Mouse (Mus musculus) CD4-positive, CD25-positive, alpha-beta regulatory T cell, adult 4 months (primary cell): ENCODE results near the gene Gm7358. TPM values are rescaled to one million over a fixed set of nuclear protein-coding genes. Genes with fewer than 3 reads are reported as not detected.
"Not testable (repeated sequence)": the region's sequence is repeated elsewhere in the genome, so short reads cannot be mapped to it uniquely, and the experiment has no call there.

Source experiments
- ATAC-seq: one replicate; pipeline ENCODE4 v1.8.0; 2017
- polyA plus RNA-seq, 2 experiments: library from polyadenylated mRNA; unstranded; fragments of 100-300 nt; shearing (Covaris generic); gene quantifications; one replicate each; pipeline ENCODE4 v1.2.1; 2017

Gene Gm7358
- not detected for polyA plus RNA-seq

DNA sequence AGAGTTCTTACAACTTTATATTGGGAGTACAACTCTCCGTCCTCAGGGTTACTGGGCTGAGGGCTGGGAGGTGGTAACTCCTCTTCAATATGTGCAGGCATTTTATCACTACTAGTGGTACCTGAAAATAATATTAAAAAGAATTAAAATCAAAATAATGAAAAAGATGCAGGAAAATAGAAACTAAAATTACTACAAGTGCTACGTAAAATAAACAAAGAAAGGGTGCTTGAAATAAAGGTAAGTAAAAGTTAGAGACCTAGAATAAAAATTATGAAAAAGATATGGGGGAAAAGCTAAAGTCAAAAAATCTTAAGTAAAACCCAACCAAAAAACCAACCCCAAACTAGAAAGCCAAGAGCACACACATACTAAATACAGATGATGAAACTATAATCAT is at the start of gene Gm7358:
Gm7358 (minus strand) TSS at position 101 of the 400 bp plus-strand sequence.
- not testable (repeated sequence) for ATAC-seq

DNA sequence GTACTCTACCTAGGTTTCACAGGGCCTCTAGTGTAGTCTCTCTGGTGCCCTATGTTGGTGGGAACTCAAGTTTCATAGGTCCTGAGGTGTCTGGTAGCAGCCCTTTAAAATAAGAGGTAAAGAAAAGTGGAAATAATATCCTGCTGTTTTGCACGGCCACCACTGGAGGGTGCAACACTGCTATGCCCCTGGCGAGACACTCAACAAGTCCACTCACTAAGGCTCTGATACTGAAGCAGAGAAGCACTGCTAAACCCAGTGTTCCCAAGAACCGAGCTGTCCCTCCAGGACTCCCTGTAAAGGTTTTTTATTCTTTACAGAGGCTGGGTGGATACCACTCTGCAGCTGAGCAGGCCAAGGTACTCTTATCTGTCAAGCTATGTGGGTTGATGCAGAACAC is 43.7 kb upstream of the Gm7358 start:
- ATAC-seq = not testable (repeated sequence)

DNA sequence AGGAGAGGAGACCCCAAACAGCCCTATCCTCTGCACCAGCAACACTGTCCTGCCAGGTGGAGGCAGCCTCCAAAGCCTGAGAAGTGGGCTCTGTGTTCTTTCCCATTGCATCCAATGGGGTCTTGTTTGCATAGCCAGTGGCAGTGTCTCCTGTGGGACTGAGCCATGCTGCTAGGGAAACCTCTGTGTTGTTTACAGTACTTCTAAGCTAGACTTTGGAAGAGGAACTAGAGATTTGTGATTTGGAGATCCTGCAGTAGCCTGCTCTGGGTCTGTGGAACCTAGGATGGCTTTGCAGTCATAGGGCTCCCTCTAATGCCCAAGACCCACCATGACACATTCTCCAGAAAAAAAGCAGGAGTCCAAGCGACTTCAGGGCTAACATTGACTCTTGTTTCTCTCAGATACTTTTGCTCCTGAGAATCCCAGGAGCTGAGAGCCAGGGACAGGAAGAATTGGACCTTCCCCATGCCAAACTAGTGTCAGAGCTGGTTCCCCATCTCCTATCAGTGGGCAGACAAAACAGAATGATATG is 42.2 kb upstream of the Gm7358 start:
- ATAC-seq = not testable (repeated sequence)

DNA sequence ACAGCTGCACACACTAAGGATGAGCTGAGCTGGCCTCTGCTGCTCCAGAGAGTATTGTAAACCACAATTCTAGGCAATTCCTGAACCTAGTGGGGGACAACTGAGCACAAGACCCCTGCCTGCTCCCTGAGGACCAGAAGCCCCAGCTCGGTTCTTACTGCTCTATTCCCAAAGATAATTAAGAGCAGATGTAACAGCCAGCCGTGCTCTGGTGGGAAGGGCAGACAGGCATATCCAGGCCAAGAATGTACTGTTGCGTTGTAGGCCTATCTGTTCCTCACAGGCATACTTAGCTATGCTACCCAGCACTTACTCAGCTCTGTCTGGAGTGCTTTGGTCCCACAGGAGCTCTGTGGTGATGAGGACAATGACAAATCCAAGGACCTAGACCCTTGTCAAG is 40.6 kb upstream of the Gm7358 start:
- not testable (repeated sequence) for ATAC-seq

DNA sequence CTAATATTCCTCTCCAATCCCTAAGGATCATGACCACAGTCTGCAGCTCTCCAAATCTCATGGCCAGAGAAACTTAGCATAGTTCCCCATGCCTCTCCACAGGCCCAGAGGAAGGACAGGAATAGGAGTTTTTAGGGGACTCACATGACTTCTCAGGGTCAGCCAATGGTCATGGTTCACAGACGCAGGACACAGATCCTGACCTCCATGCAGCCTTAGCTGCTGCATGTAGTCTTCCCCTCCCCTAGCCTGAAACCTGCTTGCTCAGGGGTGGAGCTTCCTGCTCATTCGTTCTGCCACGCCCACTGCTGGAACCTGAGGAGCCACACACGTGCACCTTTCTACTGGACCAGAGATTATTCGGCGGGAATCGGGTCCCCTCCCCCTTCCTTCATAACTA is 34.8 kb upstream of the Gm7358 start:
- ATAC-seq = not testable (repeated sequence)

DNA sequence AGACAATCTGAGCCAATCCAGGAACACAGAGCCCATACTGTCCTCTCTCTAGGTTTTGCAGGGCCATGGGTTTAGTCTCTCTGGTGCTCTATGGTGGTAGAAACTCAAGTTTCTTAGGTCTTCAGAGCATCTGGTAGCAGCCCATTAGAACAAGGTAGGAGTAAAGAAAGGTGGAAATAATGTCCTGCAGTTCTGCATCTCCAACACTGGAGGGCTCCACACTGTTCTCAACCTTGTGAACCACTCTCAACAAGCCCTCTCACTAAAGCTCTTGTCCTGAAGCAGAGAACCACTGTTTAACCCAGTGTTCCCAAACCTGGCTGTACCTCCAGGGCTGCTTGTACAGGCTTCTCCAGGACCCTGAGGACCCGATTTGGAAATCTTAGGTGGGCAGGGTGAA is 27.3 kb upstream of the Gm7358 start:
- not testable (repeated sequence) for ATAC-seq

DNA sequence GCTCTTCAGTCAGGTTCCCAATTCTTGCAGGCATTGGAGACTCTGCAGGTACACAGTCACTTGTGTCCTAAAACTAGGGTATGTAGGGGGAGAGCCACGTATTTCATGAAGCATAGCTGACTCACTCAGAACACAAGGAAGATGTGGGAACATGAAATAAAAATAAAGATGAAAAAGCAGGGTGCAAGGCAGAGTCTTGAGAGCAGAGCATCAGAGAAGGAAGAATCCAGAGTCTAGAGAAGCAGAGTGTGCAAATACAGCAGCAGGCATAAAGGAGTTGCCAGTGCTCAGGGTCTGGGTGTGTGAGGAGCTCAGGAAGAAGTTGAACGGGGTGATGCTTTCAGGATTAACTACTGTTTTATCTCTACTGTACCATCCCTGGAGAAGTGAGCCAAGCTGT is 17.5 kb downstream of the Gm7358 start:
- ATAC-seq = not testable (repeated sequence)

DNA sequence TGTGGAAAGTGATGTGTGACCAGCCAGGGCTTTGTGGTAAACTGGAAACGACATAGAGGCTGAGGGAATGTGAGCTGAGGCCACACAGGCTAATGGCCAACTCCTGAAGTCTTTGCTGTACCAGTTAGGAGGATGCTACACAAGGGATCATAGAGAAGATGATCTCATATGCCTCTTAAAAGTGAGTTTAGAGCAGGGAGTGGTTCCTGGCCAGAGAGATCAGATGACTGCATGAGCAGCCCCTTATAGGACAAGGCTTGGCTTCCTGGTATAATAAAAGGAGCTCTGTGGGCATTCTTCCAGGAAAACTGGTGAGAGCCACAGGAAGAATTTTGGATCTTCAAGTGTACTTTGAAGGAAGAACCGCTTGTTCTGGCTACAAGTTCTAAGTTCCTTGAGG is 22.3 kb downstream of the Gm7358 start:
- ATAC-seq = not testable (repeated sequence)

DNA sequence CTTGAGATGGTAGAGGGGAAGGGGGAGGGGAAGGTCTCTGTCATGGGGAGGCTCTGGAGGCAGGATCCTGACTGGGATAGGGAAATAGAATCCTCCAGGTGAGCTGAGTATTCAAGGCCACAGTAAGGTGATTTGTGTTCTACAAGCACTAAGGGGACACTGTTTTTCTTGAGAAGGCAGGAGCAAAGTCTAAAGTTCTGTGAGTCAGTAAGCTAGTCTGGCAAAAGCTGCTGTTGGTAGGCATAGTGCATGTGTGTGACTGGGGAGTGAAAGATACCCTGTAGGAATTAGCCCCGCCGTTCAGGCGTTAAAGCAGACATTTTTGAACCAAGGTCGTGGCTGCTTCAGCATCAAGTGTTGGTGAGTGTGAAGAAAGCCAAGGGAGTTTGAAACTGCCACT is 23.2 kb downstream of the Gm7358 start:
- ATAC-seq = not testable (repeated sequence)

Other genes starting within 250 kb of the Gm7358 start
- gene Gm7168, start 111.2 kb downstream of the Gm7358 start, polyA plus RNA-seq = not detected
- not detected for gene Gm7356, start 55.8 kb downstream of the Gm7358 start, polyA plus RNA-seq
- not detected for gene Dact2, start 144.8 kb upstream of the Gm7358 start, polyA plus RNA-seq
- not detected for gene Smoc2, start 220.0 kb upstream of the Gm7358 start, polyA plus RNA-seq